Mouse (Mus musculus) ES-Bruce4 (cell line): ENCODE results near the gene Grik4. TPM values are rescaled to one million over a fixed set of nuclear protein-coding genes. Genes with fewer than 3 reads are reported as not detected.
A peak's percentile ranks its signal among the peaks of the same experiment; 100 is the strongest.
"Not testable (repeated sequence)": the region's sequence is repeated elsewhere in the genome, so short reads cannot be mapped to it uniquely, and the experiment has no call there.

Experiments used
- H3K27ac ChIP-seq: 2 replicates; pipeline ENCODE4 v1.5.1; 2012; ENCODE audit warnings: low read length, inconsistent platforms; ENCODE audit not compliant: insufficient read depth
- H3K27me3 ChIP-seq: 2 replicates; pipeline ENCODE4 v1.6.1; 2012; ENCODE audit warnings: mild to moderate bottlenecking, low read length, inconsistent platforms; ENCODE audit not compliant: control insufficient read depth, poor library complexity, insufficient read depth, severe bottlenecking
- H3K36me3 ChIP-seq: 2 replicates; pipeline ENCODE4 v1.6.1; 2012; ENCODE audit warnings: inconsistent platforms, mild to moderate bottlenecking, low read length, moderate library complexity; ENCODE audit not compliant: control insufficient read depth, poor library complexity, insufficient read depth, severe bottlenecking
- H3K4me1 ChIP-seq: one replicate; pipeline ENCODE4 v1.8.1; 2011; ENCODE audit warnings: low read length; ENCODE audit not compliant: control insufficient read depth, insufficient read depth
- H3K4me3 ChIP-seq: 2 replicates; pipeline ENCODE4 v1.5.1; 2011; ENCODE audit warnings: low read depth, mild to moderate bottlenecking, low read length
- H3K9ac ChIP-seq: 2 replicates; pipeline ENCODE4 v1.6.1; 2012; ENCODE audit warnings: low read depth, mild to moderate bottlenecking, inconsistent platforms; ENCODE audit not compliant: poor library complexity, severe bottlenecking
- H3K9me3 ChIP-seq: replicated peaks from 2 replicates; pipeline ENCODE4 v1.6.1; 2012; ENCODE audit warnings: mild to moderate bottlenecking, low read length, inconsistent platforms; ENCODE audit not compliant: control insufficient read depth, poor library complexity, insufficient read depth, severe bottlenecking
- CTCF ChIP-seq: IDR thresholded peaks from one replicate; pipeline ENCODE4 v1.8.1; 2011; ENCODE audit warnings: low read depth, low read length
- EP300 ChIP-seq: IDR thresholded peaks from 2 replicates; pipeline ENCODE4 v1.6.1; 2011; ENCODE audit warnings: low read depth, low read length; ENCODE audit not compliant: insufficient read depth
- POLR2A ChIP-seq: IDR thresholded peaks from one replicate; pipeline ENCODE4 v1.8.1; 2011; ENCODE audit warnings: low read length; ENCODE audit not compliant: insufficient read depth
- polyA plus RNA-seq: library from polyadenylated mRNA; stranded (reverse); fragments of >200 nt; gene quantifications from 2 replicates; pipeline ENCODE4 v1.2.4, GENCODE M21; 2011; ENCODE audit warnings: low read depth; ENCODE audit not compliant: missing spikeins, insufficient read depth, insufficient read length

Gene Grik4
- 0.75 and 1.0 TPM in 2 replicates for polyA plus RNA-seq

- peak within 1 kb of the TSS; percentile 89 for H3K9ac ChIP-seq
- no peaks in the 10 kb centered on the region for H3K36me3 ChIP-seq
- no peaks in the 10 kb centered on the region for H3K27me3 ChIP-seq
- H3K4me3 ChIP-seq: peak within 1 kb of the TSS; percentile 50
- peaks cover 1% of the 10 kb centered on the region for H3K4me1 ChIP-seq
- H3K27ac ChIP-seq: no peak within 1 kb of the TSS
- no peaks in the 10 kb centered on the region for H3K9me3 ChIP-seq
- no peak for TF ChIP-seq POLR2A
- TF ChIP-seq EP300: no peak
- TF ChIP-seq CTCF: no peak
Measured at GRCm38 (mm10) chr9:42943781-42944535, at the start of gene Grik4. TSS of gene Grik4 (minus strand) at chr9:42944493.

GRCm38 (mm10) chr9:42993659-42994058, 49.4 kb upstream of the Grik4 start:
- Histone ChIP-seq H3K36me3 (peaks cover 33% of the 10 kb centered on the region), H3K9me3 (no peaks in the 10 kb centered on the region), H3K9ac (no peak overlapping the region), H3K27me3 (no peaks in the 10 kb centered on the region), H3K4me1 (no peaks in the 10 kb centered on the region), H3K27ac (no peak overlapping the region), H3K4me3 (no peak overlapping the region)
- TF ChIP-seq EP300 (no peak), CTCF (no peak), POLR2A (no peak)

DNA sequence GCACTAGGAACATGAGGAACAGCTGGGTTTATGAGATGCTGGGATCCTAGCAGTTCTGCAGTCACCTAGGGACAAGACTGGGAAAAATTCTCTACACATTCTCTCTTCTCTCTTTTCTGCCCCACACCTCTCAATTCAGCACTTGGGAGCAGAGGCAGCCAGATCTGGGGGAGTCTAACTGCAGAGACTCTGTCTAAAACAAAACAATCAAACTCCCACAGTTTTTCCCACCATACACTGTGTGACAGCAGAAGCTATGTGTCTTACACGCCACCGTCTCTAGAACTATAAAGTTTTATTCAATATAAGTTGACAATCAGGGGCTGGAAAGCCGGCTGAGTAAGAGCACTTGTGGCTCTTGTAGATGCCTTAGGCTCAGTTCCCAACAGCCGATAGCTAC, 43.7 kb upstream of the Grik4 start:
- H3K4me1 ChIP-seq: no peaks in the 10 kb centered on the region
- no peaks in the 10 kb centered on the region for H3K9me3 ChIP-seq
- H3K27me3 ChIP-seq: no peaks in the 10 kb centered on the region
- no peak overlapping the region for H3K9ac ChIP-seq
- no peak overlapping the region for H3K4me3 ChIP-seq
- no peak for TF ChIP-seq EP300
- no peak for TF ChIP-seq POLR2A
- TF ChIP-seq CTCF: no peak
- no peak overlapping the region for H3K27ac ChIP-seq
- H3K36me3 ChIP-seq: peaks cover 20% of the 10 kb centered on the region

DNA sequence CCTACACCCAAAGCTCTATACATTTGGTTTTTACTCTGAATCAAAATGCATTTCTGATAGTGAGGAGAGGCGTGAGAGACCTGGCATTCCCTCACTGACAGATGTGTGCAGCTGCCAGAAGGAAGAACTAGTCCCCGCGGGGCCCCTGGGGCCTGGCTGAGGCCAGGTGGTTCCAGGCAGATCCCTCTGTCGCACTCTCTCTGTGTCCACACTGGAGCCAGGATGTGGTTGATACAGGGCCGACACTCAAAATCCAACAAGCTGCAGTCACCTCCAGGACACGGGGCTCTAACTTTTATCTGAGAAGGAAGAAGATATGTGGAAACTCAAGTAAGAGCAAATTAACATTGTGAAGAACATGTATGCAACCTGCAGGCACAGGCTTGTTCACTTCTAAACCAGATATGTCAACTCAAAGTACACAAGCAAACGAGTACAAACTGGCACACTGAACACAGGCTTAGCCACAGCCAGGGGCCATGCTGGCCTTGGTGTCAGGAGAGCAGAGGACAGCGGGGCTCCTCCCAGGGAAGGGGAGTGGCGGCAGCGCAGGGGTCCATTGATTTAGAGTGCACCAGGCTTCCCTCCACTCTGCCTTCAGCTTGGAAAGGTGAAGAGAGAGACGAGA, 24.7 kb upstream of the Grik4 start:
- no peaks in the 10 kb centered on the region for H3K9me3 ChIP-seq

DNA sequence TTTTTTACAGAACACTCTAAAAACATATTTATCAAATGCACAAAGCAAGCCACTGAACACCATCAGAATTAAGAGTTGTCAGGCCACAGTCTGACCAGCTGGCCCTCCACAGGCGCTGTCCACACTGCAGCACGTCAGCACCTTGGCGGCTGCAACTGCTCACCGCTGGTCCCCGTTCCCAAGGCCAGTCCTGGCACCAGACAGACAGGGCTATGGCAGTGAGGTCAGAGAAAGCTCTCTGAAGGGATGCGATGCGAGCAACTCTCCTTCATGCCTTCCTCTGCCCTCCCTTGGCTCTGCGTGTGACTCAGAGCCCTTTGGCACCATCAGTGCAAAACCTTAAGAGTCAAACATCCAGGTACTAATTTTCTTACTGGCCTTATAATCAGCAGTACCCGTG, 23.4 kb upstream of the Grik4 start:
- Histone ChIP-seq H3K4me3 (no peak overlapping the region), H3K36me3 (peaks cover 10% of the 10 kb centered on the region), H3K27me3 (no peaks in the 10 kb centered on the region), H3K4me1 (no peaks in the 10 kb centered on the region), H3K9me3 (no peaks in the 10 kb centered on the region), H3K9ac (no peak overlapping the region), H3K27ac (no peak overlapping the region)
- TF ChIP-seq POLR2A: no peak
- no peak for TF ChIP-seq EP300
- TF ChIP-seq CTCF: no peak

More for the DNA sequence above, 24.7 kb upstream of the Grik4 start:
- Histone ChIP-seq H3K9ac (no peak overlapping the region), H3K27ac (no peak overlapping the region), H3K27me3 (no peaks in the 10 kb centered on the region), H3K4me1 (no peaks in the 10 kb centered on the region), H3K36me3 (peaks cover 10% of the 10 kb centered on the region), H3K4me3 (no peak overlapping the region)
- no peak for TF ChIP-seq CTCF

DNA sequence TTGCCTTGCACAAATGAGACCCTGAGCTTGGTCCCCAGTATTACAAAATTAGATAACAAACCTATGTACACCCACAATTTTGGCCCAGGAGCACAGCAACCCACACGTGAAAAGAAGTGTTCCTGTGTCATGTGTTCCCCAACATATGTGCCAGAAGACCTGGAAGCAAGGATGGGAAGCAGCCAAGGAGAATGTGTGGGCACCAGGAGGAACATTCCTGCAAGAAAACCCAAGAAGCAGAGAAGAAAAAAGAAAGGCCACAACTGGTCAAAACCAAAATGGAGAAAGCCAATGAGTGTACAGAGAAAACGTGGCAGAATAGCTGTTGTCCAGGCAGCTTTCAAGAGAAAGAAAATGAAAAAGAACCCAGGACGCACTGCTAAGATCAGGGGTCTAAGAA, 20.5 kb upstream of the Grik4 start:
- H3K4me3 ChIP-seq, H3K27me3 ChIP-seq, H3K27ac ChIP-seq, H3K36me3 ChIP-seq, H3K9me3 ChIP-seq, H3K4me1 ChIP-seq, H3K9ac ChIP-seq: not testable (repeated sequence)
